Mouse (Mus musculus) thymus, adult 2 months (tissue): ENCODE measurements around the gene Cc2d1b.

ENCODE experiments used
- CTCF ChIP-seq: fragments of 200-500 bp; IDR thresholded peaks from 2 replicates; pipeline ENCODE4 v1.5.1; 2012; ENCODE audit warnings: mild to moderate bottlenecking, control low read depth, low read length, moderate library complexity, borderline replicate concordance; ENCODE audit not compliant: control insufficient read depth, poor library complexity, insufficient read depth; ENCODE audit errors: extremely low read depth
- POLR2A ChIP-seq: fragments of 200-500 bp; IDR thresholded peaks from 2 replicates; pipeline ENCODE4 v1.6.1; 2012; ENCODE audit warnings: mild to moderate bottlenecking, low read length, control low read depth, moderate library complexity; ENCODE audit not compliant: control insufficient read depth, poor library complexity, insufficient read depth; ENCODE audit errors: extremely low read depth

DNA sequence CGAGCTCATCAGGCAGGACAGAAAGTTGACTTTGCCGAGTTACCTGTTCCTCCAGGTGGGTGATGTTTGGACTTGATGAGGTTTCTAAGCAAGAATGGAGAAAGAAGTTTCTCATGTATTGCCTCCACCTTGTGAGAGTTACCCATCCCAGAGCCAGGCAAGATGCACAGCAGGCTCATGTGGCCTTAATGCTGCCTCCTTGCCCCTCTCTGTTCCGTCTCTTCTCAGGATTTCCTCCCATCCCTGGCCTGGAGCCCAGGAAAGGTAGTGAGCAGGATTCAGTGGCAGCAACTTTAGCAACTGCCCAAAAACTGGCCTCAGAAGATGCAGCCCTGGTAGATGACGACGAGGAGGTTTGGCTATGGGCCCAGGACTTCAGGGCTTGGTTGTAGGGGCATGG is 7.3 kb downstream of the Cc2d1b start:
- TF ChIP-seq POLR2A: no peak
- TF ChIP-seq CTCF: no peak
